Mouse (Mus musculus) forebrain, embryonic 14.5 days (tissue): Measurements from ENCODE around the gene Prpf39. TPM values are rescaled to one million over a fixed set of nuclear protein-coding genes. Genes with fewer than 3 reads are reported as not detected.

Experiments used
- ATAC-seq: fragments of 200-750 bp; cut with Nextera tagmentation; 2 replicates; pipeline ENCODE4 v1.8.0; 2017; ENCODE audit warnings: mild to moderate bottlenecking, moderate library complexity
- DNase-seq: peaks from one replicate; pipeline ENCODE4 v3.0.0-alpha.2; 2015; ENCODE audit warnings: low spot score
- H3K27ac ChIP-seq: fragments of 300-500 bp; sonication (generic); 2 replicates; pipeline ENCODE4 v1.5.1; 2014; ENCODE audit warnings: low read depth, mild to moderate bottlenecking, control low read depth, low read length, moderate library complexity
- H3K27me3 ChIP-seq: fragments of 300-500 bp; sonication (generic); replicated peaks from 2 replicates; pipeline ENCODE4 v1.6.1; 2014; ENCODE audit warnings: low read length, control low read depth, mixed read lengths; ENCODE audit not compliant: control insufficient read depth, insufficient read depth
- H3K36me3 ChIP-seq: fragments of 300-500 bp; sonication (generic); 2 replicates; pipeline ENCODE4 v1.6.1; 2014; ENCODE audit warnings: low read length, control low read depth; ENCODE audit not compliant: control insufficient read depth, insufficient read depth
- H3K4me1 ChIP-seq: fragments of 300-500 bp; sonication (generic); 2 replicates; pipeline ENCODE4 v1.6.1; 2014; ENCODE audit warnings: antibody characterized with exemption, low read length, control low read depth; ENCODE audit not compliant: control insufficient read depth, insufficient read depth
- H3K4me2 ChIP-seq: fragments of 300-500 bp; sonication (generic); 2 replicates; pipeline ENCODE4 v1.6.1; 2014; ENCODE audit warnings: mild to moderate bottlenecking, control low read depth, low read length
- H3K4me3 ChIP-seq: fragments of 300-500 bp; sonication (generic); 2 replicates; pipeline ENCODE4 v1.5.1; 2014; ENCODE audit warnings: low read depth, low read length, control low read depth
- H3K9ac ChIP-seq: fragments of 300-500 bp; sonication (generic); 2 replicates; pipeline ENCODE4 v1.6.1; 2014; ENCODE audit warnings: mild to moderate bottlenecking, low read length, control low read depth, moderate library complexity
- H3K9me3 ChIP-seq: fragments of 300-500 bp; sonication (generic); replicated peaks from 2 replicates; pipeline ENCODE4 v1.6.1; 2016; ENCODE audit warnings: low read length, control low read depth, mixed read lengths; ENCODE audit not compliant: control insufficient read depth
- WGBS: fragments of 180-500 bp; shearing (Covaris S2); extraction: QIAGEN DNeasy Blood & Tissue Kit; methylation state at CpG from one replicate; pipeline ENCODE4 v1.1.7; 2014; 5-methylcytosine and 5-hydroxymethylcytosine counted together
- polyA plus RNA-seq: library from polyadenylated mRNA; unstranded; fragments of >200 nt; fragmentation: Nextera tagmentation; extraction: Ambion mirVana; gene quantifications from 2 replicates; pipeline ENCODE4 v1.2.1, GENCODE M21; 2014

The Prpf39 gene
- 38.4 and 49.4 TPM in 2 replicates for polyA plus RNA-seq

DNA sequence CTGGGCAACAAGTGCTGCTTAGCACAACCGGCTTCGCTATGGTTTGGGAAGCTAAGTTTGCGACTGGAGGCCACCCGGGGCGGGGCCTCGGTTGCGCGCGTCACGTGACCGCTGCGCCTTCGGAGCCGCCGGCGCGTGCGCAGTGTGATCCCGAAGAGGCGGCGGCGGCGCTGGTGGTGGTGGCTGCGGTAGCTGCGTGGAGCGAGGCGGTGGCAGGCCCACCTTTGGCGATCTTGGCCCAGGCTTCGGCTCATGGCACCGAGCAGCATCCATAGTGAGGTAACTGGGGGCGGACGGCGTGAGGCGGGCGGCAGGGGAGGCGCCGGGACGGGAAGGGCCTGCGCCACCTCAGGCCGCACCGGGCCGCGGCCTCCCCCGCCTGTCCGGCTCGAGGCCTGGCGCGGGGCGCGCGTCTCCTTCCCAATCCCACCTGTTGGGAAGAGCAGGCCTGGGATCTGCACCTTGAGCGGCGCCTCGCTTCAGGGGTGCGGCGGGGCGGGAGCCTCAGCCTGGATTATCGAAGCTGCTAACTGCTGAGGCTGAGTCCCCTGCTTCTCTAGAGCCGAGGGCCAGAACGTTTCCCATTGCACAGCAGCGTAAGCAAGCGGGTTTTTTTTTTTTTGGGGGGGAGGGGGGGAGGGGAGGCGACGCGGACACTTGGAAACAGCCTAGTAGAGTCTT, at the start of gene Prpf39:
Gene Prpf39, plus strand, starts transcription at position 144 of the 681 bp plus-strand sequence.
- DNase-seq (peak; percentile 95), ATAC-seq (peak; percentile 97)
- H3K4me3 ChIP-seq, result peak within 1 kb of the TSS; percentile 94
- peak within 1 kb of the TSS; percentile 93 for H3K9ac ChIP-seq
- WGBS, result under 1% methylated on average over 61 of the region's 65 CpGs
- H3K4me2 ChIP-seq, result peak within 1 kb of the TSS; percentile 63
- H3K4me1 ChIP-seq, result peaks cover 22% of the 10 kb centered on the region
- H3K27me3 ChIP-seq, result no peaks in the 10 kb centered on the region
- no peaks in the 10 kb centered on the region for H3K9me3 ChIP-seq
- peak within 1 kb of the TSS; percentile 70; the same call in 1 of the 2 replicates for H3K27ac ChIP-seq
- H3K36me3 ChIP-seq, result 0 out of 2 replicates have a peak, but pooled peaks cover 9% of the 10 kb centered on the region

DNA sequence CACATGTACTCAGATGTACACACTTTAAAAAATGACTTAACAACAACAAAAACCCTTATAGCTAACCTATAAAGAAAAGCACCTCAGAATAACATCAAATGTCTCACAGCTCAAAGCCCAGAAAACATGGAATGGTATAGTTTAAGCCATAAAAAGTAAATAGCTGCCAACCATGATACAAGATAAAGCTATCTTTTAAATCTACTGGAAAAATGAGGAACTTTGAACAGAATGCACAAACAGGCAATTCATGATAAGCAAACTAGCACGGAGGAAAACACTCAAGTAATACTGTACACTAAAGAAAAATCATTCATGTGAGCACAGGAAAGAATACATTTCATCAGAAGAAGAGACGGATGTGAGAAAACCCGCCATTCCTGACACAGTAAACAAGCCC, 28.4 kb upstream of the Prpf39 start:
- WGBS, result 96% methylated on average over 3 of the region's 3 CpGs
- no peak for ATAC-seq
- H3K4me3 ChIP-seq, result no peak overlapping the region

DNA sequence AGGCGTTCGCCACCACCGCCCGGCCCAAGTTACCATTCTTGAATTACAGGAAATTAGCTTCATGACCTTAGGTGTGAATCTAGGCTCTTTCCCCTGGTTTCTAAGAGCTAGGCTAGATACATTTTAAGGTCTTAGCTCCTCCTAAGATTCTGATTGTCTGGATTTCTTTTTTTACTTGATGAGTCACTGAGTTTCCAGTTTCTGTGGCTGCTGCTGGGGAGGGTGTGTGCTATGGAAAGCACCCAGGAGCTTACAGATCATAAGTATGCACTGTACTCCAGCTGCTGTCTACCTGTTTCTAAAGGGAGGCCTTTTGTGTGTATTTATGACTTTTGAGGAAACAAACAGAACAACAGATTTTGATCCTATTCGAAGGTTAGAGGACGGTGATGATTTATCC, 13.3 kb upstream of the Prpf39 start:
- Histone ChIP-seq H3K36me3 (peaks cover 8% of the 10 kb centered on the region; the same call in 1 of the 2 replicates), H3K9me3 (no peaks in the 10 kb centered on the region), H3K4me3 (no peak overlapping the region), H3K4me1 (no peaks in the 10 kb centered on the region), H3K27me3 (no peaks in the 10 kb centered on the region), H3K9ac (no peak overlapping the region), H3K27ac (no peak overlapping the region), H3K4me2 (no peak overlapping the region)
- ATAC-seq (no peak), DNase-seq (no peak)
- WGBS, result 96% methylated on average over 6 of the region's 6 CpGs

More for the DNA sequence above, 28.4 kb upstream of the Prpf39 start:
- no peaks in the 10 kb centered on the region for H3K27me3 ChIP-seq
- H3K9ac ChIP-seq, result no peak overlapping the region
- no peak overlapping the region for H3K4me2 ChIP-seq
- no peaks in the 10 kb centered on the region for H3K4me1 ChIP-seq
- H3K36me3 ChIP-seq, result peaks cover 75% of the 10 kb centered on the region
- H3K9me3 ChIP-seq, result no peaks in the 10 kb centered on the region
- DNase-seq, result no peak
- H3K27ac ChIP-seq, result no peak overlapping the region

DNA sequence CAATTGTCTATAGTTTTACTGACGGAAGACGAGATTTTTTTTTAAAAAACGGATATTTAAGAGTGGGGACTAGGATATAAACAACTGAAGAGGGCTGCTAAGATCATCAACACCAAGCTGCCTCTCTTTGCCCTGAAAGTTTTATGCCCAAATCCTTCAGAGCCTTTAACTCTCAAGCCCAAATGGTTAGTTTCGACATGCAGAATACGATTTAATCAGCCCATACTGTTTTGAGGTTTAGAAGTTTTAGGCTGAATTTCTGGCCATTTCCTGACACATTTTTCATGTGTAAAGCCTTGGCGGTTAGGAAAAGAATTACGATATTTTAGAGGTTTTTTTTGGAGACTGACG, 319 bp upstream of the Prpf39 start:
- DNase-seq (no peak), ATAC-seq (no peak)
- Histone ChIP-seq H3K9ac (no peak overlapping the region; the same call in 1 of the 2 replicates), H3K4me1 (peaks cover 22% of the 10 kb centered on the region), H3K4me2 (peak overlapping the region; percentile 63), H3K27me3 (no peaks in the 10 kb centered on the region), H3K36me3 (0 out of 2 replicates have a peak, but pooled peaks cover 9% of the 10 kb centered on the region), H3K27ac (no peak overlapping the region), H3K9me3 (no peaks in the 10 kb centered on the region), H3K4me3 (peak overlapping the region; percentile 94)
- 48% methylated on average over 8 of the region's 8 CpGs for WGBS

DNA sequence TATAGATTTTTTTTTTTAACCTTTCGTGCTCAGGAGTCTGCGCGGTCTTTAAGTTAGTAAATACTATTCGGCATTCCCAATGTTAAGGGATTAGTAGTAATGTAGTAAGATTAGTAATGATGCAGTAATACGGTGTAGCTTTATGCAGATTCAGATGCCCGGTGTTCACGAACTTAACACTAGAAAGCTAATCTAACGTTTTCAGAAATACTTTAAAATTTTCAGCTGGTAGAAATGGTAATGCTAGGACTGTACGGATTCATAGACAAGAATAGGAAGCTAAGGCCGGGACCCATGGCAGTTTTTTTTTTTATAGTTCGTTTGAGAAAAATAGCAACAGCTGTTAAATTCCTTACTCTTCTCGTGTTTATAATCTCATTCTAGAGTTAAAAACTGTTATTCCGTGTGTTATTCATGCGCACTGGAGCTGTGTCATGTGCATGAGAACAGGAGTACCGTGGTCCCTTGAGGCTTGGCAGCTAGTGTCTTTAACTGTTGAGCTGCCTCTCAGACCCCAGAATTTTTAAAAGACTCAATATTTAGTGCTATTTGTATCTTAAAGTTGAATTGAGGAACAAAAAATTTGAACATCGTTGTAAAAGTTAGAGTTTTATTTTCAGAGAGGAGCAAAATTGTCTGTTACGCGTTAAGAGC, 886 bp downstream of the Prpf39 start:
- ATAC-seq (peak; percentile 5; the same call in 1 of the 2 replicates), DNase-seq (peak; percentile 19)
- Histone ChIP-seq H3K27ac (no peak overlapping the region), H3K36me3 (0 out of 2 replicates have a peak, but pooled peaks cover 9% of the 10 kb centered on the region), H3K4me3 (peak overlapping the region; percentile 94), H3K4me2 (peak overlapping the region; percentile 63), H3K9ac (peak overlapping the region; percentile 93), H3K9me3 (no peaks in the 10 kb centered on the region), H3K27me3 (no peaks in the 10 kb centered on the region), H3K4me1 (peaks cover 22% of the 10 kb centered on the region)
- 17% methylated on average over 18 of the region's 18 CpGs for WGBS

DNA sequence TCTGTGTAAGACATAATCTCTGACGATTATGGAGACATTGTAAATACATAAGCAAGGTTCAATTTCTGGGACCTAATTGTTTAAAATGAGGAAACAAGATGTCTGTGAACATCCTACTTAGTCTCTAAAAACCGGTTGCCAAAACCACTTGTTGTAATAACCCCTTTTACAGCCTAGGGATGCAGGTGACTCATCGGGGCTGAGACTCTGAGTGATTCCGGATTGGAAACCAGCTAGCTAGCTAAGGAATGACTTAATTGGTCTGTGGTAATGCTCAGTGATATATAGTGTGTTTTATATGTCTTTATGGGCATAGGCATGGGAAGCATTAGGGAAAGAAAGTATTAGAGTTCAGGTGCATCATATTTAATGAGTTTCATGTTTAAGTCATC, 1.4 kb downstream of the Prpf39 start:
- H3K27ac ChIP-seq, result no peak overlapping the region
- peak overlapping the region; percentile 93; the same call in 1 of the 2 replicates for H3K9ac ChIP-seq

DNA sequence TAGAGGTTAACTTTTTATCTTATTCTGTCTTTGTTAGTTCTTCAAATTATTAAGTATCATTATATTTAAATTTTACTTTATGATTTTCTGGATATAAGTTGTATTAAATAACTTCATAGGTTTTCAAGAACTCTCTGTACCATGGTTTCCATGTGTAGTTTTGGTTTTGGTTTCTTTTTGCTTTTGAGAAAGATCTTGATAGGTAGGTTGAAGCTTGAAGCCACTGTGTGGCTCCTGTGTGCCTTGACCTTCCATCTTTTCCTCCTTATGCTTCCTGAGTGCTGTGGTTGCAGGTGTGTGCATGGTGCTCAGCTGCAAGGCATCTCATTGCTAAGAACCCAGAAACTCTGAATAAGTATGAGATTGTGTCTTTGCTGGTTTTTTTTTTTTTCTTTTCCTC, 12.7 kb downstream of the Prpf39 start:
- peaks cover 36% of the 10 kb centered on the region for H3K36me3 ChIP-seq
- no peak for DNase-seq

More for the DNA sequence above, 1.4 kb downstream of the Prpf39 start:
- ATAC-seq (no peak), DNase-seq (no peak)
- H3K27me3 ChIP-seq, result no peaks in the 10 kb centered on the region
- 0 out of 2 replicates have a peak, but pooled peaks cover 9% of the 10 kb centered on the region for H3K36me3 ChIP-seq
- WGBS, result 46% methylated on average over 4 of the region's 4 CpGs
- H3K4me2 ChIP-seq, result peak overlapping the region; percentile 63
- peak overlapping the region; percentile 94 for H3K4me3 ChIP-seq
- no peaks in the 10 kb centered on the region for H3K9me3 ChIP-seq
- H3K4me1 ChIP-seq, result peaks cover 22% of the 10 kb centered on the region

DNA sequence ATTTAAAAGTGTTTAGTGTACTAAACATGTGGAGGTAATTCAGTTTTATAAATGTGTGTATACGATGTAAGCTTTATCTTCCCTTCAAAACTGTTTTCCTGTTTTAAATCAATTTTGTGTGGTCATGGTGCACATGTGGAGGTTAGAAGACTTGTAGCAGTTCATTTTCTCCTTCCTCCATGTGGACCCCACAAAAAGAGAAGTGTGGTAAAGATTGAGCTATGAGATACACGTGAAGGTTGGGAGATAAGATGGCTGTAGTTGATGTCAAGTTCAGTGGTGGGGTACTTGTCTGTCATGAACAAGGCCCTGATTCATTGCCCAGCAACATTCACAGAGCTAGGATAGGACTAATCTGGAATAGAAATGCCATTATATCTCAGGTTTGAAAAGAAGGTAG, 22.1 kb downstream of the Prpf39 start:
- Histone ChIP-seq H3K27ac (no peak overlapping the region), H3K9ac (no peak overlapping the region), H3K4me3 (no peak overlapping the region), H3K4me1 (no peaks in the 10 kb centered on the region), H3K27me3 (no peaks in the 10 kb centered on the region), H3K9me3 (no peaks in the 10 kb centered on the region), H3K36me3 (peaks cover 65% of the 10 kb centered on the region), H3K4me2 (no peak overlapping the region)
- DNase-seq (no peak), ATAC-seq (no peak)
- WGBS, result 86% methylated on average over 2 of the region's 2 CpGs

More for the DNA sequence above, 12.7 kb downstream of the Prpf39 start:
- no peak overlapping the region for H3K4me2 ChIP-seq
- no peak overlapping the region for H3K4me3 ChIP-seq
- no peak for ATAC-seq
- no peaks in the 10 kb centered on the region for H3K4me1 ChIP-seq
- H3K9ac ChIP-seq, result no peak overlapping the region
- no peaks in the 10 kb centered on the region for H3K27me3 ChIP-seq
- H3K27ac ChIP-seq, result no peak overlapping the region
- H3K9me3 ChIP-seq, result no peaks in the 10 kb centered on the region

DNA sequence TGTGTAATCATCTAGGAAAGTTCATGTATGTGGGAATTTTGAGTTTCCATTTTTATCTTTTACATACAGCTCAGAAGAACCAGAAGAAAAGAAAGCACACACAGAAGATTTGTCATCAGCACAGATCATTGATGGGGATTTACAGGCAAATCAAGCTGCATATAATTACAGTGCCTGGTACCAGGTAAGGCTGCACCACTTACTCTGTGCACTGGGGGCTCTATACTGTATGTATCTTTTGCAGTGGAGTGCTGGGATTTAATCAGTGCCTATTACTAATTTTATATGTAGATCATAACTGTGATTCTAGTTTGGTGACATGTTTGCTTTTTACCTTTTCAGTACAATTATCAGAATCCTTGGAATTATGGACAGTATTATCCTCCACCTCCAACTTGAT, 24.9 kb downstream of the Prpf39 start:
- Histone ChIP-seq H3K4me3 (no peak overlapping the region), H3K4me2 (no peak overlapping the region), H3K36me3 (peaks cover 67% of the 10 kb centered on the region), H3K9me3 (no peaks in the 10 kb centered on the region), H3K27ac (no peak overlapping the region), H3K27me3 (no peaks in the 10 kb centered on the region), H3K9ac (no peak overlapping the region), H3K4me1 (no peaks in the 10 kb centered on the region)
- DNase-seq (no peak), ATAC-seq (no peak)
